Mouse (Mus musculus): ENCODE measurements around the gene Ralgds. TPM values are rescaled to one million over a fixed set of nuclear protein-coding genes. Genes with fewer than 3 reads are reported as not detected.
"Not testable (repeated sequence)": the region's sequence is repeated elsewhere in the genome, so short reads cannot be mapped to it uniquely, and the experiment has no call there.

Ralgds gene
- polyA plus RNA-seq, 1 experiment from 2014 or later: 86.3 TPM

- no peak for ATAC-seq (ENCODE audit: low read depth)
- Histone ChIP-seq H3K27ac (replicated peaks) (no peak overlapping the region), H3K36me3 (no peaks in the 10 kb centered on the region), H3K9ac (no peak overlapping the region), H3K4me2 (no peak overlapping the region), H3K9me3 (no peaks in the 10 kb centered on the region), H3K27me3 (no peaks in the 10 kb centered on the region), H3K4me1 (replicated peaks) (no peaks in the 10 kb centered on the region), H3K4me3 (no peak overlapping the region)
- WGBS: 78% methylated on average over 2 of the region's 2 CpGs
These were observed 29.1 kb upstream of the Ralgds start for GRCm38 (mm10) chr2:28483861-28484260.

DNA sequence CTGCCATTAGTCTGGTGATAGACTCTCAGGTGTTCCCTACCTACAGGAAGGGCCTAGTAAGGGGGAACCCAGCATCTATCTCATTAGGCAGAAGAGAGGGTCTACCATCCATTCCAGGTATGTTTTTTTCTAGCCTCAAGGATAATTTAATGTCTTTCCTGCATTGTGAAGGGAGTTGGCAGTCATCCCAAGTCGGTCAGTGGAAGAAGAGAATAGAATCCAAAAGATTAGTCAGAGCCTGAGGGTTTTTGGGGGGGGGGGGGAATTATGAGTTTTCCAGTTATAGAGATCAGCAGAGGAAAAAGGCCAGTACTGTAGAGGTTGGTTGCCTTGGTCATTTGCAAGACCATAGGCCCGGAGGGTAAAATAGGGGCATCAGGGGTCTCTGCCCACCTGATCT lies 18.4 kb upstream of the Ralgds start:
- no peak overlapping the region for H3K27ac ChIP-seq (replicated peaks)
- H3K4me2 ChIP-seq: no peak overlapping the region
- no peaks in the 10 kb centered on the region for H3K9me3 ChIP-seq
- H3K36me3 ChIP-seq: no peaks in the 10 kb centered on the region
- no peak overlapping the region for H3K4me3 ChIP-seq
- H3K4me1 ChIP-seq (replicated peaks): no peaks in the 10 kb centered on the region
- ATAC-seq (ENCODE audit: low read depth): no peak
- H3K9ac ChIP-seq: no peak overlapping the region
- WGBS: 87% methylated on average over 2 of the region's 2 CpGs
- no peaks in the 10 kb centered on the region for H3K27me3 ChIP-seq

DNA sequence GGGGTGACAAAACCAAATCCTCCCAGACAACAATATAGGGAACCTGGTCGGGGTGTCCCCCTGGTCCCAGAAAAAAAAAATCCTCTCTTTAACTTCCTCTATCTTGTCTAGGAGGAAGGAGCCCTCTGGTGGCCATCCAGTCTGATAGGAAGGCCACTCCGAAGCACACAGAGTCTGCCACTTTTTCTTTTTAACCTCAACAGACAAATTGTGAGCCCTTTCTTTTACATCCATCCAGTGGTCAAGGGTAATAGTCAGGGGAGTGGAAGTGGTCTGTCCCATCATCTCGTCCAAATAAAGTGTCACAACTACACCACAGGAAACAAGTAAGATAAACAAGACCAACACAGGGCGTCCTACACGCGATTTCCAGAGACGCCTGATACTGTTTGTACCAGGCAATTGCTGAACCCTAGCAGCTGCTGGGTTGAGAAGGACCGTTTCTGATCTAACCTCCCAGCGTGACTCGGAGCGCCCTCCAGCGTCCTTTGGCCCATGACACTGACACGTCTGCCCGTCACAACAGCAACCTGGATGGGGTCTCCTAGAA lies 17.6 kb upstream of the Ralgds start:
- H3K9me3 ChIP-seq: no peaks in the 10 kb centered on the region
- H3K4me3 ChIP-seq: no peak overlapping the region
- WGBS: 86% methylated on average over 14 of the region's 14 CpGs
- H3K4me1 ChIP-seq (replicated peaks): no peaks in the 10 kb centered on the region
- no peak overlapping the region for H3K4me2 ChIP-seq
- H3K27ac ChIP-seq (replicated peaks): no peak overlapping the region
- ATAC-seq (ENCODE audit: low read depth): no peak
- H3K36me3 ChIP-seq: no peaks in the 10 kb centered on the region
- no peak overlapping the region for H3K9ac ChIP-seq
- H3K27me3 ChIP-seq: no peaks in the 10 kb centered on the region

- Histone ChIP-seq H3K9ac (no peak overlapping the region), H3K4me2 (no peak overlapping the region), H3K36me3 (no peaks in the 10 kb centered on the region), H3K27me3 (no peaks in the 10 kb centered on the region), H3K27ac (replicated peaks) (no peak overlapping the region), H3K4me3 (no peak overlapping the region), H3K9me3 (no peaks in the 10 kb centered on the region), H3K4me1 (replicated peaks) (no peaks in the 10 kb centered on the region)
- ATAC-seq (ENCODE audit: low read depth): no peak
- WGBS: 83% methylated on average over 16 of the region's 16 CpGs
These were observed 16.9 kb upstream of the Ralgds start for GRCm38 (mm10) chr2:28495801-28496595.

- 85% methylated on average over 5 of the region's 5 CpGs for WGBS
- no peak for ATAC-seq (ENCODE audit: low read depth)
- Histone ChIP-seq H3K4me1 (replicated peaks) (no peaks in the 10 kb centered on the region), H3K9me3 (no peaks in the 10 kb centered on the region), H3K27ac (replicated peaks) (no peak within 1 kb of the TSS), H3K36me3 (no peaks in the 10 kb centered on the region), H3K4me3 (no peak within 1 kb of the TSS), H3K27me3 (no peaks in the 10 kb centered on the region), H3K9ac (no peak within 1 kb of the TSS), H3K4me2 (peak within 1 kb of the TSS; percentile 21; the same call in 1 of the 2 replicates)
These were observed 16.3 kb upstream of the Ralgds start, which contains the start of gene Gbgt1 for GRCm38 (mm10) chr2:28496671-28497070. Gbgt1 (plus strand) TSS chr2:28496891.

DNA sequence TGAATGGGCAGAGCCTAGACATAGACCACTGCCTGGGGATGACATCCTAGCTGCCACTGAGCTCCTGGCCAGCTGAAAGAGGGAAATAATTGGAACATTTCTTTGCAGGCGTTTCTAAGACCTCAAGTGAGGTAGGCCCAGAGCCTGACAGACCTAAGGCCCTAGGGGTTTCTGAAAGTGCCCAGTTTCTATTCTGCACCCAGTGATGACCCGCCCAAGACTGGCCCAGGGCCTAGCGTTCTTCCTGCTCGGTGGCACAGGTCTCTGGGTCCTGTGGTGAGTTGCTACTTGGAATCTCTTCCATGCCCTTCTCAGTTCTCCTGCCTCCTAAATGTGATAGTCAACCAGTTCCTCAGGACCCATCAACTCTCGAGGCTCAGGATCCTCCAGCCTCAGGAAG lies 15.4 kb upstream of the Ralgds start:
- no peak for ATAC-seq (ENCODE audit: low read depth)
- WGBS: 80% methylated on average over 5 of the region's 5 CpGs
- H3K27me3 ChIP-seq: no peaks in the 10 kb centered on the region

GRCm38 (mm10) chr2:28498431-28498830 lies 14.5 kb upstream of the Ralgds start:
- ATAC-seq (ENCODE audit: low read depth): no peak
- Histone ChIP-seq H3K27ac (replicated peaks) (no peak overlapping the region), H3K4me1 (replicated peaks) (no peaks in the 10 kb centered on the region), H3K36me3 (no peaks in the 10 kb centered on the region), H3K27me3 (no peaks in the 10 kb centered on the region), H3K4me2 (no peak overlapping the region), H3K9me3 (no peaks in the 10 kb centered on the region), H3K9ac (no peak overlapping the region), H3K4me3 (no peak overlapping the region)
- WGBS: 84% methylated on average over 4 of the region's 4 CpGs

More for the DNA sequence above, 15.4 kb upstream of the Ralgds start:
- Histone ChIP-seq H3K4me3 (no peak overlapping the region), H3K9me3 (no peaks in the 10 kb centered on the region), H3K4me1 (replicated peaks) (no peaks in the 10 kb centered on the region), H3K36me3 (no peaks in the 10 kb centered on the region), H3K27ac (replicated peaks) (no peak overlapping the region), H3K4me2 (peak overlapping the region; percentile 21; the same call in 1 of the 2 replicates), H3K9ac (no peak overlapping the region)

DNA sequence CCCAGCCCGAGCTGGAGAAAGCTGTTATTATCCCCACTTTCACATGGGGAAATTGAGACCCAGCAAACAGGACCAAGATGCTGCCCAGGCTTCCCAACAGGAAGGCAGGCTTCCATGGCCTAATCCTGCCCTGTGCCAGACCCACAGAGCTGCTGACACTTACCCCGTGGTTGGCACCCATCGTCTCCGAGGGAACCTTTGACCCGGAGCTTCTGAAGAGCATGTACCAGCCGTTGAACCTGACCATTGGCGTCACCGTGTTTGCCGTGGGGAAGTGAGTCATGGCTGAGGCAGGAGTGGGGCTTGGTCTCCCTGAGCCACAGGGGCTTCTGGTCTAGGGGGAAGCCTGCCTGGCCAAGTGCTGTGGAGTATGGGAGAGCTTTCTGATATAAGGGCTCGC lies 9.9 kb upstream of the Ralgds start:
- no peak overlapping the region for H3K4me3 ChIP-seq
- no peak for ATAC-seq (ENCODE audit: low read depth)
- H3K4me2 ChIP-seq: no peak overlapping the region
- no peak overlapping the region for H3K27ac ChIP-seq (replicated peaks)
- H3K27me3 ChIP-seq: no peaks in the 10 kb centered on the region
- no peak overlapping the region for H3K9ac ChIP-seq
- no peaks in the 10 kb centered on the region for H3K9me3 ChIP-seq
- no peaks in the 10 kb centered on the region for H3K36me3 ChIP-seq
- H3K4me1 ChIP-seq (replicated peaks): no peaks in the 10 kb centered on the region
- WGBS: 83% methylated on average over 10 of the region's 10 CpGs

- Histone ChIP-seq H3K27me3 (no peaks in the 10 kb centered on the region), H3K4me1 (replicated peaks) (no peaks in the 10 kb centered on the region), H3K9ac (no peak overlapping the region), H3K36me3 (no peaks in the 10 kb centered on the region), H3K4me2 (no peak overlapping the region), H3K4me3 (no peak overlapping the region), H3K27ac (replicated peaks) (no peak overlapping the region), H3K9me3 (no peaks in the 10 kb centered on the region)
- no peak for ATAC-seq (ENCODE audit: low read depth)
- WGBS: 89% methylated on average over 13 of the region's 13 CpGs
These were observed 8.2 kb upstream of the Ralgds start for GRCm38 (mm10) chr2:28504676-28505075.

- no peak for ATAC-seq (ENCODE audit: low read depth)
- Histone ChIP-seq H3K4me1 (replicated peaks) (no peaks in the 10 kb centered on the region), H3K4me2 (no peak within 1 kb of the TSS), H3K9ac (no peak within 1 kb of the TSS), H3K4me3 (no peak within 1 kb of the TSS), H3K9me3 (no peaks in the 10 kb centered on the region), H3K36me3 (no peaks in the 10 kb centered on the region), H3K27me3 (no peaks in the 10 kb centered on the region), H3K27ac (replicated peaks) (no peak within 1 kb of the TSS)
- 73% methylated on average over 3 of the region's 3 CpGs for WGBS
These were observed 7.1 kb upstream of the Ralgds start, which contains the start of gene Gm10134 for GRCm38 (mm10) chr2:28505795-28506194. Gm10134 (plus strand) TSS chr2:28506095.

- no peaks in the 10 kb centered on the region for H3K4me1 ChIP-seq (replicated peaks)
- WGBS: 83% methylated on average over 6 of the region's 6 CpGs
- no peak overlapping the region for H3K9ac ChIP-seq
- no peak overlapping the region for H3K4me2 ChIP-seq
- no peak overlapping the region for H3K4me3 ChIP-seq
- no peak overlapping the region for H3K27ac ChIP-seq (replicated peaks)
- H3K9me3 ChIP-seq: no peaks in the 10 kb centered on the region
- no peaks in the 10 kb centered on the region for H3K27me3 ChIP-seq
- no peaks in the 10 kb centered on the region for H3K36me3 ChIP-seq
- ATAC-seq (ENCODE audit: low read depth): no peak
These were observed 6.6 kb upstream of the Ralgds start for GRCm38 (mm10) chr2:28506291-28506690.

DNA sequence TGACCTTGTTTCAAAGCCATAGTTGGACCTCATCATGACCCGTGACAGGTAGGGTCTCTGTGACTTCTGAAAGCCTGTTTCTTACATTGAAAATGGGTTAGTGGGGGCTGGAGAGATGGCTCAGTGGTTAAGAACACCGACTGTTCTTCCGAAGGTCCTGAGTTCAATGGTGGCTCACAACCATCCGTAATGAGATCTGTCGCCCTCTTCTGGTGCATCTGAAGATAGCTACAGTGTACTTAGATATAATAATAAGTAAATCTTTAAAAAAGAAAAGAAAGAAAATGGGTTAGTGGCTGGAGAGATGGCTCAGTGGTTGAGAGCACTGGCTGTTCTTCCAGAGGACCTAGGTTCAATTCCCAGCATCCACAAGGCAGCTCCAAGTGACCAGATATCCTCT lies 1.3 kb upstream of the Ralgds start:
- Histone ChIP-seq H3K36me3 (0 out of 2 replicates have a peak, but pooled peaks cover 14% of the 10 kb centered on the region), H3K4me1 (replicated peaks) (peaks cover 35% of the 10 kb centered on the region)
- not testable (repeated sequence) for H3K9ac ChIP-seq; H3K9me3 ChIP-seq; H3K27me3 ChIP-seq; H3K27ac ChIP-seq (replicated peaks); ATAC-seq (ENCODE audit: low read depth); H3K4me3 ChIP-seq; H3K4me2 ChIP-seq
- 48% methylated on average over 5 of the region's 5 CpGs for WGBS
